Mouse (Mus musculus) cerebellum, adult 2 months (tissue): ENCODE data around the gene Dusp18.

Experiments
- CTCF ChIP-seq: fragments of 200-500 bp; IDR thresholded peaks from 2 replicates; pipeline ENCODE4 v1.5.1; 2011; ENCODE audit warnings: low read depth, mild to moderate bottlenecking, control low read depth, low read length, moderate library complexity, borderline replicate concordance; ENCODE audit not compliant: insufficient read depth
- POLR2A ChIP-seq: fragments of 200-500 bp; IDR thresholded peaks from 2 replicates; pipeline ENCODE4 v1.6.1; 2011; ENCODE audit warnings: low read length, control low read depth, borderline replicate concordance; ENCODE audit not compliant: insufficient read depth

- no peak for TF ChIP-seq CTCF
- TF ChIP-seq POLR2A = no peak
Observed at GRCm38 (mm10) chr11:3850315-3850614, 44.8 kb upstream of the Dusp18 start.
